Mouse (Mus musculus) small intestine, adult 2 months (tissue): Measurements from ENCODE around the gene Polr2h.

ENCODE experiments used
- CTCF ChIP-seq: fragments of 200-500 bp; IDR thresholded peaks from 2 replicates; pipeline ENCODE4 v1.5.1; 2012; ENCODE audit warnings: low read depth, mild to moderate bottlenecking, control low read depth, inconsistent platforms, low read length, moderate library complexity, mixed read lengths; ENCODE audit not compliant: insufficient replicate concordance, insufficient read length; ENCODE audit errors: extremely low read depth
- POLR2A ChIP-seq: fragments of 200-500 bp; IDR thresholded peaks from 2 replicates; pipeline ENCODE4 v1.6.1; 2012; ENCODE audit warnings: low read depth, mild to moderate bottlenecking, control low read depth, inconsistent platforms, low read length, moderate library complexity

DNA sequence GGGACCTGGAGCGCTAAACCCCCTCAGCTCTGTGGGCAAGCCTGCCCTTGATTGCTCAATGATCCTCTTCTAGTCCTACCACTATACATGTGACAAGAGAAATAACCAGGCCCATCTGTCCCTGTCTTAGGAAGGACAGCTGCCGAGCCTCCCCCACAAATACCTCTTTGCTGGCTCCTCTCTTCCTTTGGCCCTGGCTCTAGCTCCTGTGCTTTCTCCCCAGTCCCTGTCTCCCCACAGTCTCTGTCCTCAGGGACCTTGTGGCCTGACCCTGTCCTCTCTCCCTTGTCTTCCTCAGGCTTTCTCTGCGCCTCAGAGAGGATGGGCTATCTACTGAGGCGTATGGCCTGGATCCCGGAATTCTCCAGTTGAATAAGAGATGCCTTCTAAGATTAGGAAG lies 14.2 kb downstream of the Polr2h start:
- TF ChIP-seq CTCF (no peak), POLR2A (no peak)
